Mouse (Mus musculus): ENCODE measurements at regions not wholly inside any gene's neighbourhood (a gene's known extent, or its start where the extent isn't known, plus 50 kb on each side); places are given as distances from the start of the nearest gene placed in this dataset.
A peak's percentile ranks its signal among the peaks of the same experiment; 100 is the strongest.

- Histone ChIP-seq H3K4me1 (ENCODE audit: control insufficient read depth, insufficient read depth, low read depth, low read length) (no peaks in the 10 kb centered on the region; the same call in 1 of the 2 replicates), H3K4me2 (ENCODE audit: low read length) (no peak overlapping the region), H3K36me3 (ENCODE audit: control insufficient read depth, insufficient read depth, low read length) (no peaks in the 10 kb centered on the region), H3K4me3 (ENCODE audit: low read length) (no peak overlapping the region), H3K9me3 (ENCODE audit: control insufficient read depth, low read length) (no peaks in the 10 kb centered on the region), H3K9ac (ENCODE audit: low read depth, low read length) (0 out of 2 replicates have a peak overlapping the region, but pooled peaks have one; percentile 7), H3K27ac (ENCODE audit: low read depth, low read length) (no peak overlapping the region), H3K27me3 (replicated peaks; ENCODE audit: control insufficient read depth, insufficient read depth, low read length) (no peaks in the 10 kb centered on the region)
- 71% methylated on average over 8 of the region's 8 CpGs for WGBS
- peak; percentile 87 for ATAC-seq
These were observed 287.5 kb downstream of the Lnpk start for GRCm38 (mm10) chr2:74291416-74292396.

- H3K4me2 ChIP-seq (ENCODE audit: low read length): no peak overlapping the region
- H3K27me3 ChIP-seq (replicated peaks; ENCODE audit: control insufficient read depth, insufficient read depth, low read length): no peaks in the 10 kb centered on the region
- H3K36me3 ChIP-seq (ENCODE audit: control insufficient read depth, insufficient read depth, low read length): no peaks in the 10 kb centered on the region
- 96% methylated on average over 4 of the region's 4 CpGs for WGBS
- no peak overlapping the region for H3K4me3 ChIP-seq (ENCODE audit: low read length)
- H3K9ac ChIP-seq (ENCODE audit: low read depth, low read length): no peak overlapping the region
- H3K4me1 ChIP-seq (ENCODE audit: control insufficient read depth, insufficient read depth, low read depth, low read length): no peaks in the 10 kb centered on the region
- no peaks in the 10 kb centered on the region for H3K9me3 ChIP-seq (ENCODE audit: control insufficient read depth, low read length)
- no peak overlapping the region for H3K27ac ChIP-seq (ENCODE audit: low read depth, low read length)
- ATAC-seq: no peak
These were observed 293.6 kb downstream of the Lnpk start for GRCm38 (mm10) chr2:74285624-74286023.

GRCm38 (mm10) chr2:74264963-74265362 is 314.3 kb downstream of the Lnpk start:
- Histone ChIP-seq H3K4me3 (ENCODE audit: low read length) (no peak overlapping the region), H3K4me1 (ENCODE audit: control insufficient read depth, insufficient read depth, low read depth, low read length) (no peaks in the 10 kb centered on the region), H3K9me3 (ENCODE audit: control insufficient read depth, low read length) (no peaks in the 10 kb centered on the region), H3K4me2 (ENCODE audit: low read length) (no peak overlapping the region), H3K27ac (ENCODE audit: low read depth, low read length) (no peak overlapping the region), H3K27me3 (replicated peaks; ENCODE audit: control insufficient read depth, insufficient read depth, low read length) (no peaks in the 10 kb centered on the region), H3K9ac (ENCODE audit: low read depth, low read length) (no peak overlapping the region), H3K36me3 (ENCODE audit: control insufficient read depth, insufficient read depth, low read length) (no peaks in the 10 kb centered on the region)
- no peak for ATAC-seq
- WGBS: 90% methylated on average over 6 of the region's 6 CpGs

GRCm38 (mm10) chr2:74257034-74257781 is 322.0 kb downstream of the Lnpk start:
- Histone ChIP-seq H3K36me3 (ENCODE audit: control insufficient read depth, insufficient read depth, low read length) (no peaks in the 10 kb centered on the region), H3K27me3 (replicated peaks; ENCODE audit: control insufficient read depth, insufficient read depth, low read length) (no peaks in the 10 kb centered on the region), H3K4me1 (ENCODE audit: control insufficient read depth, insufficient read depth, low read depth, low read length) (no peaks in the 10 kb centered on the region), H3K4me2 (ENCODE audit: low read length) (no peak overlapping the region), H3K9ac (ENCODE audit: low read depth, low read length) (no peak overlapping the region), H3K27ac (ENCODE audit: low read depth, low read length) (no peak overlapping the region), H3K4me3 (ENCODE audit: low read length) (no peak overlapping the region), H3K9me3 (ENCODE audit: control insufficient read depth, low read length) (no peaks in the 10 kb centered on the region)
- WGBS: 58% methylated on average over 8 of the region's 8 CpGs
- no peak for ATAC-seq

GRCm38 (mm10) chr2:74247521-74247920 is 331.7 kb downstream of the Lnpk start:
- Histone ChIP-seq H3K27ac (ENCODE audit: low read depth, low read length) (no peak overlapping the region), H3K4me3 (ENCODE audit: low read length) (no peak overlapping the region), H3K9ac (ENCODE audit: low read depth, low read length) (no peak overlapping the region), H3K27me3 (replicated peaks; ENCODE audit: control insufficient read depth, insufficient read depth, low read length) (no peaks in the 10 kb centered on the region), H3K36me3 (ENCODE audit: control insufficient read depth, insufficient read depth, low read length) (no peaks in the 10 kb centered on the region), H3K4me1 (ENCODE audit: control insufficient read depth, insufficient read depth, low read depth, low read length) (peaks cover 6% of the 10 kb centered on the region), H3K4me2 (ENCODE audit: low read length) (no peak overlapping the region), H3K9me3 (ENCODE audit: control insufficient read depth, low read length) (no peaks in the 10 kb centered on the region)
- 95% methylated on average over 3 of the region's 3 CpGs for WGBS
- no peak for ATAC-seq

- 75% methylated on average over 4 of the region's 4 CpGs for WGBS
These were observed 332.6 kb downstream of the Lnpk start for GRCm38 (mm10) chr2:74246631-74247030.

GRCm38 (mm10) chr2:74244203-74244602 is 333.1 kb upstream of the Atp5g3 start:
- peak overlapping the region; percentile 25 for H3K4me2 ChIP-seq (ENCODE audit: low read length)
- H3K4me3 ChIP-seq (ENCODE audit: low read length): no peak overlapping the region
- ATAC-seq: no peak
- H3K27me3 ChIP-seq (replicated peaks; ENCODE audit: control insufficient read depth, insufficient read depth, low read length): no peaks in the 10 kb centered on the region
- H3K27ac ChIP-seq (ENCODE audit: low read depth, low read length): no peak overlapping the region
- H3K4me1 ChIP-seq (ENCODE audit: control insufficient read depth, insufficient read depth, low read depth, low read length): peaks cover 6% of the 10 kb centered on the region
- H3K36me3 ChIP-seq (ENCODE audit: control insufficient read depth, insufficient read depth, low read length): no peaks in the 10 kb centered on the region
- WGBS: 50% methylated on average over 6 of the region's 6 CpGs
- no peaks in the 10 kb centered on the region for H3K9me3 ChIP-seq (ENCODE audit: control insufficient read depth, low read length)
- no peak overlapping the region for H3K9ac ChIP-seq (ENCODE audit: low read depth, low read length)

More at GRCm38 (mm10) chr2:74246631-74247030, 332.6 kb downstream of the Lnpk start:
- Histone ChIP-seq H3K9ac (ENCODE audit: low read depth, low read length) (no peak overlapping the region), H3K36me3 (ENCODE audit: control insufficient read depth, insufficient read depth, low read length) (no peaks in the 10 kb centered on the region), H3K27ac (ENCODE audit: low read depth, low read length) (no peak overlapping the region), H3K9me3 (ENCODE audit: control insufficient read depth, low read length) (no peaks in the 10 kb centered on the region), H3K27me3 (replicated peaks; ENCODE audit: control insufficient read depth, insufficient read depth, low read length) (no peaks in the 10 kb centered on the region), H3K4me2 (ENCODE audit: low read length) (no peak overlapping the region), H3K4me1 (ENCODE audit: control insufficient read depth, insufficient read depth, low read depth, low read length) (peaks cover 6% of the 10 kb centered on the region), H3K4me3 (ENCODE audit: low read length) (no peak overlapping the region)
- no peak for ATAC-seq

GRCm38 (mm10) chr2:74243801-74244200 is 332.7 kb upstream of the Atp5g3 start:
- H3K4me3 ChIP-seq (ENCODE audit: low read length): no peak overlapping the region
- H3K36me3 ChIP-seq (ENCODE audit: control insufficient read depth, insufficient read depth, low read length): no peaks in the 10 kb centered on the region
- 26% methylated on average over 9 of the region's 9 CpGs for WGBS
- H3K4me1 ChIP-seq (ENCODE audit: control insufficient read depth, insufficient read depth, low read depth, low read length): peaks cover 6% of the 10 kb centered on the region
- H3K27ac ChIP-seq (ENCODE audit: low read depth, low read length): peak overlapping the region; percentile 23; the same call in 1 of the 2 replicates
- H3K9ac ChIP-seq (ENCODE audit: low read depth, low read length): no peak overlapping the region
- no peaks in the 10 kb centered on the region for H3K27me3 ChIP-seq (replicated peaks; ENCODE audit: control insufficient read depth, insufficient read depth, low read length)
- no peaks in the 10 kb centered on the region for H3K9me3 ChIP-seq (ENCODE audit: control insufficient read depth, low read length)
- H3K4me2 ChIP-seq (ENCODE audit: low read length): peak overlapping the region; percentile 25
- peak; percentile 48; the same call in 1 of the 2 replicates for ATAC-seq

GRCm38 (mm10) chr2:74239586-74239985 is 328.5 kb upstream of the Atp5g3 start:
- 36% methylated on average over 10 of the region's 10 CpGs for WGBS
- no peaks in the 10 kb centered on the region for H3K9me3 ChIP-seq (ENCODE audit: control insufficient read depth, low read length)
- no peak overlapping the region for H3K4me3 ChIP-seq (ENCODE audit: low read length)
- no peak overlapping the region for H3K9ac ChIP-seq (ENCODE audit: low read depth, low read length)
- peaks cover 4% of the 10 kb centered on the region for H3K4me1 ChIP-seq (ENCODE audit: control insufficient read depth, insufficient read depth, low read depth, low read length)
- H3K27me3 ChIP-seq (replicated peaks; ENCODE audit: control insufficient read depth, insufficient read depth, low read length): no peaks in the 10 kb centered on the region
- H3K4me2 ChIP-seq (ENCODE audit: low read length): no peak overlapping the region
- ATAC-seq: peak; percentile 73; the same call in 1 of the 2 replicates
- H3K36me3 ChIP-seq (ENCODE audit: control insufficient read depth, insufficient read depth, low read length): no peaks in the 10 kb centered on the region
- H3K27ac ChIP-seq (ENCODE audit: low read depth, low read length): no peak overlapping the region
